Mouse (Mus musculus): ENCODE measurements at regions not wholly inside any gene's neighbourhood (a gene's known extent, or its start where the extent isn't known, plus 50 kb on each side); places are given as distances from the start of the nearest gene placed in this dataset.

DNA sequence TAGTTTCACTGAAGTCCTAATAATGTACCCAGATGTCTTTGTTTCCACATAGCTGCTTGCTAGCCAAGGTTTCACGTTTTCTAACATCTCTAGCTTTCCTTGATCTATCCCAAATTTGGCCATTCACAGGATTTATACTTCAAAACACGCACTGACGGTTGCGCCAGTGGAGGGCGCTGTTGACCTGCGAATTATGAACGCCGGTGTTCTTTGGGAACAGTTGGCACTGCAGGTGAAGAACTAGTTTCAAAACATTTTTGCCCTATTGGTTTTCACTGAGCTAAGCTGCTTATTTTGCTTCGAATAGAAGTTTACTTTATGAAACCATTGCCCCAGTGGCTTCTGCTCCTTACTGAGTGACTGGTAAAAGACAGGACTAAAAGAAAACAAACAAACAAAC, 76.7 kb upstream of the Slitrk3 start:
- no peak for DNase-seq
- intact Hi-C loops (cut with DNase I; ENCODE audit: low total_unique reads), result loop anchor here (5.0 kb wide), 1 partner anchor 778 kb away; no protein-coding TSS in a partner anchor

DNA sequence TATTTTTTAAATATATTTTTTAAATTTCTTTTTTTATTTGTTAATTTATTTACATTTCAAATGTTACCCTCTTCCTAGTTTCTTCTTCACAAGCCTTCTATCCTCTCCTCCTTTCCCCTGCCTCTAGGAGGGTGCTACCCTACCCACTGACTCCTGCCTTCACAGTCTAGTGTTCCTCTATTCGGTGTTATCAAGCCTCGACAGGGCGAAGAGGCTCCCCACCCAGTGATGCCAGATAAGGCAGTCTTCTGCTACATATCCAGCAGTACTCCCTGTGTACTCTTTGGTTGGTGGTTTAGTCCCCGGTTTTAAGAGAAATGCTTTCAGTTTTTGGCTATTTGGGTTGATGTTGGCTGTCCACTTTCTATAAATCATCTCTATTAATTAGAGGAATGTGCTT, 67.5 kb upstream of the Slitrk3 start:
- intact Hi-C loops (cut with DNase I; ENCODE audit: low total_unique reads), result no loop called here
- DNase-seq, result no peak

DNA sequence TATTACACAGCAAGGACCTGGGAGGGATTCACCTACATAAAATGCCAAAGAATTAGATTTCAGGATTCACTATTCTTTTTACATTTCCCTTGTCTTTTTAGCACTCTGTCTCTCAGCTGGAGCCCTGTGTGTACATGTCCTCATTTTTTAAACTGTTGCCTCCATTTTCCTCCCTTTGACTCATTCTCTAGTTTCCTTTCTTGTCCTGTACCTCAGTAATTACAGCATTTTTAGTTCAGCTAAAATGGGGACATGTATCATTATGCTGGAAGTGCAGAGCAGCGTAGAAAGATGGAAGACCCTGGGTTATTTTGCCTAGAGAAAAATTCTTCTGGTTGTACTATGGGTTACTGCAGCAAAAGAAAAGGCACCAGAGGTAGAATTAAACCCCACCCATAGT, 51.5 kb upstream of the Slitrk3 start:
- intact Hi-C loops (cut with DNase I; ENCODE audit: low total_unique reads), result no loop called here
- no peak for DNase-seq

Measured in gastrocnemius, postnatal 14 days (tissue).